Mouse (Mus musculus) CH12.LX (cell line): Measurements from ENCODE around the gene Tnfrsf18. TPM values are rescaled to one million over a fixed set of nuclear protein-coding genes. Genes with fewer than 3 reads are reported as not detected.

Experiments
- DNase-seq: peaks from one replicate; pipeline ENCODE4 v3.0.0-alpha.2; 2013; ENCODE audit errors: extremely low read depth
- H3K27ac ChIP-seq: 2 replicates; pipeline ENCODE4 v1.5.1; 2012; ENCODE audit warnings: low read depth, mild to moderate bottlenecking, control low read depth, moderate library complexity; ENCODE audit not compliant: insufficient read depth
- H3K27me3 ChIP-seq: replicated peaks from 2 replicates; pipeline ENCODE3; 2012; ENCODE audit warnings: inconsistent platforms
- H3K36me3 ChIP-seq, 2 experiments: replicated peaks in 1 of 2; 2 replicates each; pipeline versions ENCODE3 to v1.6.1; 2012; ENCODE audit warnings: inconsistent platforms in 1 of 2, low read length in 1 of 2, mild to moderate bottlenecking in 1 of 2, mixed read lengths in 1 of 2, moderate library complexity in 1 of 2; ENCODE audit not compliant: control insufficient read depth in 1 of 2, insufficient read depth in 1 of 2
- H3K4me1 ChIP-seq, 2 experiments: 2 replicates each; pipeline ENCODE4 v1.6.1; 2012; ENCODE audit warnings: inconsistent platforms in 1 of 2, moderate library complexity in 1 of 2; ENCODE audit not compliant: insufficient read depth in 2 of 2, control insufficient read depth in 1 of 2
- H3K4me2 ChIP-seq: 2 replicates; pipeline ENCODE4 v1.6.1; 2012; ENCODE audit warnings: low read depth, mild to moderate bottlenecking, control low read depth; ENCODE audit not compliant: poor library complexity, insufficient read depth, severe bottlenecking
- H3K4me3 ChIP-seq, 3 experiments: fragments of 150-350 bp in 1 of 3; sonication (generic) in 1 of 3; replicated peaks in 1 of 3; 2 replicates each; pipeline versions ENCODE3 to v1.5.1; 2011 to 2012; ENCODE audit warnings: low read depth in 2 of 3, low read length in 2 of 3, mild to moderate bottlenecking in 2 of 3, moderate library complexity in 2 of 3, control low read depth in 1 of 3, improper control_type of control experiment in 1 of 3, inconsistent platforms in 1 of 3, mixed read lengths in 1 of 3; ENCODE audit not compliant: poor library complexity in 1 of 3
- H3K79me2 ChIP-seq: replicated peaks from 2 replicates; pipeline ENCODE4 v1.6.1; 2012; ENCODE audit warnings: mild to moderate bottlenecking, moderate library complexity; ENCODE audit not compliant: control insufficient read depth, poor library complexity, insufficient read depth, severe bottlenecking; ENCODE audit errors: extremely low read depth
- H3K9ac ChIP-seq: 2 replicates; pipeline ENCODE4 v1.6.1; 2012; ENCODE audit warnings: low read depth, mild to moderate bottlenecking, control low read depth, moderate library complexity; ENCODE audit not compliant: insufficient read depth
- H3K9me3 ChIP-seq: replicated peaks from 2 replicates; pipeline ENCODE3; 2012; ENCODE audit warnings: low read length, inconsistent platforms, mixed read lengths
- MAZ ChIP-seq: IDR thresholded peaks from 2 replicates; pipeline ENCODE4 v1.6.1; 2012; ENCODE audit warnings: low read depth, mild to moderate bottlenecking, inconsistent platforms, low read length, improper control_type of control experiment, moderate library complexity
- POLR2A ChIP-seq: IDR thresholded peaks from 2 replicates; pipeline ENCODE4 v1.6.1; 2011; ENCODE audit warnings: low read depth, mild to moderate bottlenecking, improper control_type of control experiment, low read length
- RAD21 ChIP-seq: IDR thresholded peaks from 2 replicates; pipeline ENCODE4 v1.6.1; 2011; ENCODE audit warnings: low read depth, mild to moderate bottlenecking, low read length, improper control_type of control experiment, moderate library complexity
- RCOR1 ChIP-seq: conservative IDR thresholded peaks from 2 replicates; pipeline ENCODE4 v1.6.1; 2012; ENCODE audit warnings: low read depth, mild to moderate bottlenecking, inconsistent platforms, low read length, improper control_type of control experiment
- SIN3A ChIP-seq: IDR thresholded peaks from 2 replicates; pipeline ENCODE4 v1.6.1; 2012; ENCODE audit warnings: low read length, improper control_type of control experiment, inconsistent platforms
- dilution Hi-C: fragments of 300-500 bp; cut with MboI; formaldehyde crosslinking; loops from 2 replicates; pipeline ENCODE4 v1.14.3; 2020; ENCODE audit warnings: low sequenced_read_pairs; ENCODE audit not compliant: extremely low pct_unique_long_range_greater_than_20kb, extremely low pct_ligation_motif_present
- in situ Hi-C: fragments of 300-500 bp; cut with MboI; formaldehyde crosslinking; loops from 3 replicates; pipeline ENCODE4 v1.14.3; 2019; ENCODE audit warnings: low sequenced_read_pairs, low pct_ligation_motif_present, low pct_unique_long_range_greater_than_20kb, mixed read lengths
- polyA plus RNA-seq: library from polyadenylated mRNA; unstranded; fragments of >175 nt; gene quantifications from 2 replicates; pipeline ENCODE4 v1.2.1, GENCODE M21; 2012; ENCODE audit warnings: low read depth; ENCODE audit not compliant: insufficient read length
- total RNA-seq, 2 experiments: library from RNA; depleted of rRNA; stranded (reverse); fragments of 300-350 nt in 1 of 2; fragments of >200 nt in 1 of 2; gene quantifications; 2 replicates each; pipeline ENCODE4 v1.2.3; 2012 to 2014

Gene Tnfrsf18
- total and polyA plus RNA-seq, 3 experiments: 48.4 to 76.1 (median 50.7) TPM

DNA sequence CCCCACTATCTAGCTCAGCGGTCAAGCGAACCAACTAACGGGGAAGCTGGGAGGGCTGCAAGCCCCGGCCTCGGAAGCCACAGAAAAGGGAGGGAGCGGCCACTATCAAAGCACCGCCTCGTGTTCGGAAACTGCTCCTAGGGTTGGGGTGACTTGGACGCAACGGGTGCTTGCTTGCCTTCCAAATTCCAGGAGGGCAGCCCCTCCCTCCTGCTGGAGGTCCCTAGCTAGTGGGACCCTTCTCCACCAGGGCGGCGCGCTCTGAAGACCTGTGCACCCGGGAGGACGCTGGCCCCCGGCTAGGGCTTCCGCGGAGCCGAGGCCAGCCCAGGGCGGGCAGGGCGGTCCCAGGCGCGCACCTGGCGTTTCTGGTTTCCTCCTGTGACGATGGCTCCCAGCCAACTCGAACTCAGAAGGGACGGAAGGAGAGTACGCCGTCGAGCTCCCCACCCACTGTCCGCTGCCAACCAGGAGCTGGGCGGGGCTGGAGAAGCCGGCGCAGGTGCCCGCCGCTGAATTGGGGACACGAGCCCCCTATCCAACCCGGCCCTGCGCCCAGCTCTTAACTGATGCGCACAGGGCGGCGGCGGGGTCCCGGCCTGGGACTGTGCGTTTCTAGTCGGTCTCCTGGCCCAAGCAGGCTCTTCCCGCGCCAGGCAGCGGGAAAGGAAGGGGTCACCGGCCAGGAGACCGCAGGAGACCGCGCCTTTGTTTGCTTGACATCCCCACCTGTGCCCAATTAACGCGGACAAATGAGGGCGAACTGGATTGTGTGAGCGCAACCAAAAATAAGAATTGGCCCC is 51.7 kb downstream of the Tnfrsf18 start:
- no peak for DNase-seq
- H3K4me1 ChIP-seq: peaks cover 0 to 35% of the 10 kb centered on the region in 2 experiments; a peak in 2 of 4 replicates
- H3K9me3 ChIP-seq: no peaks in the 10 kb centered on the region
- H3K27me3 ChIP-seq: no peaks in the 10 kb centered on the region
- dilution Hi-C loops (no loop called here), in situ Hi-C loops (no loop called here)
- no peak overlapping the region for H3K9ac ChIP-seq
- H3K36me3 ChIP-seq: peaks cover 0 to 1% of the 10 kb centered on the region in 2 experiments
- TF ChIP-seq POLR2A (no peak), RAD21 (no peak), MAZ (no peak), RCOR1 (no peak), SIN3A (no peak)
- no peak overlapping the region for H3K27ac ChIP-seq
- H3K4me2 ChIP-seq: no peak overlapping the region
- H3K4me3 ChIP-seq: no peak overlapping the region
- H3K79me2 ChIP-seq: no peaks in the 10 kb centered on the region

Other genes with a start within 250 kb of the Tnfrsf18 start
Only the 20 nearest of the 27 such genes appear.
- 142 and 149 TPM in 2 replicates for gene Aurkaip1, start 194.9 kb upstream of the Tnfrsf18 start, total RNA-seq (2012; rRNA removed)
- 162 and 182 TPM in 2 replicates for gene Aurkaip1, start 194.9 kb upstream of the Tnfrsf18 start, total RNA-seq (2014; rRNA removed)
- gene Aurkaip1, start 194.9 kb upstream of the Tnfrsf18 start, polyA plus RNA-seq: 138 and 141 TPM in 2 replicates
- 17.2 and 24.0 TPM in 2 replicates for gene Mxra8, start 186.5 kb upstream of the Tnfrsf18 start, total RNA-seq (2012; rRNA removed)
- gene Mxra8, start 186.5 kb upstream of the Tnfrsf18 start, total RNA-seq (2014; rRNA removed): 8.8 and 10.8 TPM in 2 replicates
- gene Mxra8, start 186.5 kb upstream of the Tnfrsf18 start, polyA plus RNA-seq: 10.8 and 12.4 TPM in 2 replicates
- gene Dvl1, start 178.8 kb upstream of the Tnfrsf18 start, total RNA-seq (2012; rRNA removed): 52.1 and 55.1 TPM in 2 replicates
- 25.8 and 28.5 TPM in 2 replicates for gene Dvl1, start 178.8 kb upstream of the Tnfrsf18 start, total RNA-seq (2014; rRNA removed)
- 21.4 and 23.9 TPM in 2 replicates for gene Dvl1, start 178.8 kb upstream of the Tnfrsf18 start, polyA plus RNA-seq
- 0.63 and 0.89 TPM in 2 replicates for gene Tas1r3, start 162.8 kb upstream of the Tnfrsf18 start, total RNA-seq (2012; rRNA removed)
- gene Tas1r3, start 162.8 kb upstream of the Tnfrsf18 start, total RNA-seq (2014; rRNA removed): 0.09 and 0.15 TPM in 2 replicates
- 0.34 and 0.47 TPM in 2 replicates for gene Tas1r3, start 162.8 kb upstream of the Tnfrsf18 start, polyA plus RNA-seq
- gene Cptp, start 156.7 kb upstream of the Tnfrsf18 start, total RNA-seq (2012; rRNA removed): 12.1 and 16.2 TPM in 2 replicates
- gene Cptp, start 156.7 kb upstream of the Tnfrsf18 start, total RNA-seq (2014; rRNA removed): 8.0 and 9.0 TPM in 2 replicates
- gene Cptp, start 156.7 kb upstream of the Tnfrsf18 start, polyA plus RNA-seq: 15.5 and 16.5 TPM in 2 replicates
- gene Ints11, start 156.6 kb upstream of the Tnfrsf18 start, total RNA-seq (2012; rRNA removed): 97.6 and 103 TPM in 2 replicates
- gene Ints11, start 156.6 kb upstream of the Tnfrsf18 start, total RNA-seq (2014; rRNA removed): 83.9 and 88.9 TPM in 2 replicates
- gene Ints11, start 156.6 kb upstream of the Tnfrsf18 start, polyA plus RNA-seq: 72.5 and 77.1 TPM in 2 replicates
- gene Pusl1, start 134.4 kb upstream of the Tnfrsf18 start, total RNA-seq (2012; rRNA removed): 45.7 and 61.4 TPM in 2 replicates
- gene Pusl1, start 134.4 kb upstream of the Tnfrsf18 start, total RNA-seq (2014; rRNA removed): 32.1 and 38.0 TPM in 2 replicates
- 29.5 and 37.5 TPM in 2 replicates for gene Pusl1, start 134.4 kb upstream of the Tnfrsf18 start, polyA plus RNA-seq
- gene Acap3, start 134.3 kb upstream of the Tnfrsf18 start, total RNA-seq (2012; rRNA removed): 10.7 and 13.1 TPM in 2 replicates
- gene Acap3, start 134.3 kb upstream of the Tnfrsf18 start, total RNA-seq (2014; rRNA removed): 4.2 and 4.3 TPM in 2 replicates
- 10.5 and 13.4 TPM in 2 replicates for gene Acap3, start 134.3 kb upstream of the Tnfrsf18 start, polyA plus RNA-seq
- 73.5 and 112 TPM in 2 replicates for gene Ube2j2, start 82.3 kb upstream of the Tnfrsf18 start, total RNA-seq (2012; rRNA removed)
- gene Ube2j2, start 82.3 kb upstream of the Tnfrsf18 start, total RNA-seq (2014; rRNA removed): 137 and 145 TPM in 2 replicates
- 144 and 150 TPM in 2 replicates for gene Ube2j2, start 82.3 kb upstream of the Tnfrsf18 start, polyA plus RNA-seq
- gene C1qtnf12, start 63.8 kb upstream of the Tnfrsf18 start, total RNA-seq (2012; rRNA removed): 21.0 and 21.1 TPM in 2 replicates
- gene C1qtnf12, start 63.8 kb upstream of the Tnfrsf18 start, total RNA-seq (2014; rRNA removed): 24.5 and 25.3 TPM in 2 replicates
- gene C1qtnf12, start 63.8 kb upstream of the Tnfrsf18 start, polyA plus RNA-seq: 25.0 and 27.6 TPM in 2 replicates
- gene B3galt6, start 33.5 kb upstream of the Tnfrsf18 start, total RNA-seq (2012; rRNA removed): 10.1 and 11.3 TPM in 2 replicates
- 8.6 and 9.9 TPM in 2 replicates for gene B3galt6, start 33.5 kb upstream of the Tnfrsf18 start, total RNA-seq (2014; rRNA removed)
- 3.1 and 3.4 TPM in 2 replicates for gene B3galt6, start 33.5 kb upstream of the Tnfrsf18 start, polyA plus RNA-seq
- 193 and 211 TPM in 2 replicates for gene Sdf4, start 33.3 kb upstream of the Tnfrsf18 start, total RNA-seq (2012; rRNA removed)
- 210 and 227 TPM in 2 replicates for gene Sdf4, start 33.3 kb upstream of the Tnfrsf18 start, total RNA-seq (2014; rRNA removed)
- 167 and 193 TPM in 2 replicates for gene Sdf4, start 33.3 kb upstream of the Tnfrsf18 start, polyA plus RNA-seq
- 21.7 and 28.2 TPM in 2 replicates for gene Tnfrsf4, start 12.3 kb upstream of the Tnfrsf18 start, total RNA-seq (2012; rRNA removed)
- gene Tnfrsf4, start 12.3 kb upstream of the Tnfrsf18 start, total RNA-seq (2014; rRNA removed): 73.5 and 86.1 TPM in 2 replicates
- 63.8 and 81.1 TPM in 2 replicates for gene Tnfrsf4, start 12.3 kb upstream of the Tnfrsf18 start, polyA plus RNA-seq
- gene Ttll10, start 33.2 kb downstream of the Tnfrsf18 start, total RNA-seq (2012; rRNA removed): 0.04 TPM in 1 of 2 replicates, not detected in the other
- gene Ttll10, start 33.2 kb downstream of the Tnfrsf18 start, total RNA-seq (2014; rRNA removed): not detected in 2 replicates
- gene Ttll10, start 33.2 kb downstream of the Tnfrsf18 start, polyA plus RNA-seq: not detected in 2 replicates
- gene 9430015G10Rik, start 83.8 kb downstream of the Tnfrsf18 start, total RNA-seq (2012; rRNA removed): 34.3 and 37.7 TPM in 2 replicates
- gene 9430015G10Rik, start 83.8 kb downstream of the Tnfrsf18 start, total RNA-seq (2014; rRNA removed): 29.8 and 31.1 TPM in 2 replicates
- 29.8 and 33.2 TPM in 2 replicates for gene 9430015G10Rik, start 83.8 kb downstream of the Tnfrsf18 start, polyA plus RNA-seq
- 0.21 and 0.29 TPM in 2 replicates for gene Rnf223, start 104.3 kb downstream of the Tnfrsf18 start, total RNA-seq (2012; rRNA removed)
- gene Rnf223, start 104.3 kb downstream of the Tnfrsf18 start, total RNA-seq (2014; rRNA removed): 0.07 and 0.18 TPM in 2 replicates
- gene Rnf223, start 104.3 kb downstream of the Tnfrsf18 start, polyA plus RNA-seq: 0.55 and 0.80 TPM in 2 replicates
- 5.0 and 10.6 TPM in 2 replicates for gene Agrn, start 171.3 kb downstream of the Tnfrsf18 start, total RNA-seq (2012; rRNA removed)
- gene Agrn, start 171.3 kb downstream of the Tnfrsf18 start, total RNA-seq (2014; rRNA removed): 1.6 and 1.7 TPM in 2 replicates
- gene Agrn, start 171.3 kb downstream of the Tnfrsf18 start, polyA plus RNA-seq: 3.1 and 3.4 TPM in 2 replicates
- 4.5 and 6.8 TPM in 2 replicates for gene Isg15, start 174.7 kb downstream of the Tnfrsf18 start, total RNA-seq (2012; rRNA removed)
- 4.8 TPM in 2 replicates for gene Isg15, start 174.7 kb downstream of the Tnfrsf18 start, total RNA-seq (2014; rRNA removed)
- 6.0 and 10.4 TPM in 2 replicates for gene Isg15, start 174.7 kb downstream of the Tnfrsf18 start, polyA plus RNA-seq
- gene AW011738, start 177.1 kb downstream of the Tnfrsf18 start, total RNA-seq (2012; rRNA removed): 0.80 and 1.6 TPM in 2 replicates
- gene AW011738, start 177.1 kb downstream of the Tnfrsf18 start, total RNA-seq (2014; rRNA removed): 0.15 TPM in 1 of 2 replicates, not detected in the other
- gene AW011738, start 177.1 kb downstream of the Tnfrsf18 start, polyA plus RNA-seq: 0.14 and 0.20 TPM in 2 replicates
- gene Perm1, start 189.7 kb downstream of the Tnfrsf18 start, total RNA-seq (2012; rRNA removed): 0.04 and 0.08 TPM in 2 replicates
- not detected in 2 replicates for gene Perm1, start 189.7 kb downstream of the Tnfrsf18 start, total RNA-seq (2014; rRNA removed)
- gene Perm1, start 189.7 kb downstream of the Tnfrsf18 start, polyA plus RNA-seq: 0.43 and 0.50 TPM in 2 replicates